Mouse (Mus musculus) c-Kit-positive CD71-negative TER-119-negative erythroid progenitor cells, embryonic 14.5 days (primary cell): ENCODE results near the gene Crygs.

Source experiments
- DNase-seq: peaks from one replicate; pipeline ENCODE4 v3.0.0-alpha.2; 2013; ENCODE audit warnings: low read depth

The Crygs gene

GRCm38 (mm10) chr16:22811477-22811876 lies at the start of gene Crygs:
Gene Crygs, minus strand, starts transcription at chr16:22811577.
- DNase-seq: no peak

- peak; percentile 92 for DNase-seq
Measured at GRCm38 (mm10) chr16:22857431-22858113, 46.2 kb upstream of the Crygs start, which contains the start of the genes Tbccd1 and Dnajb11. Gene Tbccd1, minus strand, starts transcription at chr16:22857669. Gene Dnajb11, plus strand, starts transcription at chr16:22857845.

- peak; percentile 37 for DNase-seq
Measured at GRCm38 (mm10) chr16:22856773-22857172, 45.4 kb upstream of the Crygs start.

- no peak for DNase-seq
Measured at GRCm38 (mm10) chr16:22852709-22853108, 41.3 kb upstream of the Crygs start.

GRCm38 (mm10) chr16:22848331-22848730 lies 37.0 kb upstream of the Crygs start:
- DNase-seq: no peak

GRCm38 (mm10) chr16:22847686-22848085 lies 36.3 kb upstream of the Crygs start:
- DNase-seq: no peak

GRCm38 (mm10) chr16:22845481-22845880 lies 34.1 kb upstream of the Crygs start:
- no peak for DNase-seq

- DNase-seq: no peak
Measured at GRCm38 (mm10) chr16:22844834-22845233, 33.5 kb upstream of the Crygs start.

- peak; percentile 37 for DNase-seq
Measured at GRCm38 (mm10) chr16:22844061-22844801, 32.9 kb upstream of the Crygs start.

GRCm38 (mm10) chr16:22842871-22843270 lies 31.5 kb upstream of the Crygs start:
- no peak for DNase-seq

GRCm38 (mm10) chr16:22839146-22839857 lies 27.9 kb upstream of the Crygs start:
- no peak for DNase-seq

GRCm38 (mm10) chr16:22832932-22833525 lies 21.7 kb upstream of the Crygs start:
- DNase-seq: no peak

GRCm38 (mm10) chr16:22820731-22821130 lies 9.4 kb upstream of the Crygs start:
- DNase-seq: no peak

- DNase-seq: peak; percentile 51
Measured at GRCm38 (mm10) chr16:22807468-22808070, 3.8 kb downstream of the Crygs start.

- no peak for DNase-seq
Measured at GRCm38 (mm10) chr16:22802786-22803185, 8.6 kb downstream of the Crygs start.

GRCm38 (mm10) chr16:22800849-22801109 lies 10.6 kb downstream of the Crygs start:
- DNase-seq: no peak

- DNase-seq: no peak
Measured at GRCm38 (mm10) chr16:22800026-22800848, 11.1 kb downstream of the Crygs start.

- peak; percentile 17 for DNase-seq
Measured at GRCm38 (mm10) chr16:22798520-22798919, 12.9 kb downstream of the Crygs start.

- no peak for DNase-seq
Measured at GRCm38 (mm10) chr16:22797521-22797920, 13.9 kb downstream of the Crygs start.

- DNase-seq: no peak
Measured at GRCm38 (mm10) chr16:22795497-22795896, 15.9 kb downstream of the Crygs start.

GRCm38 (mm10) chr16:22791235-22791634 lies 20.1 kb downstream of the Crygs start:
- DNase-seq: no peak
